Mouse (Mus musculus): Measurements from ENCODE around the gene Gga1.
"Not testable (repeated sequence)": the region's sequence is repeated elsewhere in the genome, so short reads cannot be mapped to it uniquely, and the experiment has no call there.

Gene Gga1

DNA sequence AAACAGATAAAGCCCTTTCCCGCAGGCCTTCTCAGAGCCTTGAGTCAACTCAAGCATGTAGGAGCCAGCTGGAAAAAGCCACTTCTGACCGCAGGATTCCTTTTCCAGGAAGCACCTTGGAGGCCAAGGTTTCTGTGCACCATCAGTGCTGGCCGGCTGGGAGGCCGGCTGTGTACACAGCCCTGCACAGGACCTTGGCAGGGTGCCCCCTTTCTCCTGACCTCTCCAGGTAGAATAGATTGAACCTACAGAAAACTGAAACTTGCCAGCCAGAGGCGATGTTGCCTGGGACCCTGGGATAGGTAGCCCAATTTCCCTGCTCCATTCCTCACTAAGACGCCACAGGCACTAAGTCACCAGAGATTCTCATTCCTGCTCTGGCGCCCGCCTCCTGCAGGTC, 31.1 kb upstream of the Gga1 start:
- no peak for DNase-seq

- DNase-seq: no peak
Observed at GRCm38 (mm10) chr15:78846352-78846751, 30.6 kb upstream of the Gga1 start.

- not testable (repeated sequence) for DNase-seq
Observed at GRCm38 (mm10) chr15:78846805-78847204, 30.2 kb upstream of the Gga1 start.

- DNase-seq: peak; percentile 70
Observed at GRCm38 (mm10) chr15:78848467-78848866, 28.5 kb upstream of the Gga1 start.

GRCm38 (mm10) chr15:78849485-78849884, 27.5 kb upstream of the Gga1 start:
- no peak for DNase-seq

- DNase-seq: no peak
Observed at GRCm38 (mm10) chr15:78850059-78850824, 26.7 kb upstream of the Gga1 start.

- DNase-seq: no peak
Observed at GRCm38 (mm10) chr15:78850944-78851343, 26.0 kb upstream of the Gga1 start.

DNA sequence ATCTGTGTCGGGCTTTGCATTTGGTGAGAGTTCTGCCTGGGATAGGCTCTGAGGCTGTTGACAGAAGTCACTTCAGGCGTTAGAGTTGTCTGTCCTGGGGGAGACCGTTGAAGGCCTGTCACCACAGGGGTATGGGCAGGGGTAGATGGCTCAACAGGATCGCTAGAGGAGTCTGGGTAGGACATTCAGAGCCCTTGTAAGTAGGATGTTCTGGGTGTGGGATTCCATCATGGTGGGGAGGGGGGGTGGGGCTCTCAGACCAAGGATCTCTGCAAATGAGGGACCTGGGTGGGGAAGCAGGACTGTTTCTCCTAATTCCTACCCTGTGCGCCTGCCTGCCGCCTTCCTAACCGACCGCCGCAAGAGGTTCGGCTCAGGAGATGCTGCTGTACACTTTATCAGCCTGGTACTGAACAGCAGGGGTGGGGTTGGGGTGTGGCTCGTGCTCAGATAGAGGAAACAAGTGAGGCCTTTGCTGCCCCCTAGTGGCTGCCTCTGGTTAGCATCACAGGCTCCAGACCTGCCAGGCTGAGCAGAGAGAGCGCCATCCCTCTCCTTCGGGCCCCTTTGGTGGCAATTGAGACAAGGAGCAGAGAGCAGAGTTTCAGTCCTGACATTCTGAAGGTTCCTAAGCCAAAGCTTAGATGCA, 25.4 kb upstream of the Gga1 start:
- DNase-seq: peak; percentile 80

DNA sequence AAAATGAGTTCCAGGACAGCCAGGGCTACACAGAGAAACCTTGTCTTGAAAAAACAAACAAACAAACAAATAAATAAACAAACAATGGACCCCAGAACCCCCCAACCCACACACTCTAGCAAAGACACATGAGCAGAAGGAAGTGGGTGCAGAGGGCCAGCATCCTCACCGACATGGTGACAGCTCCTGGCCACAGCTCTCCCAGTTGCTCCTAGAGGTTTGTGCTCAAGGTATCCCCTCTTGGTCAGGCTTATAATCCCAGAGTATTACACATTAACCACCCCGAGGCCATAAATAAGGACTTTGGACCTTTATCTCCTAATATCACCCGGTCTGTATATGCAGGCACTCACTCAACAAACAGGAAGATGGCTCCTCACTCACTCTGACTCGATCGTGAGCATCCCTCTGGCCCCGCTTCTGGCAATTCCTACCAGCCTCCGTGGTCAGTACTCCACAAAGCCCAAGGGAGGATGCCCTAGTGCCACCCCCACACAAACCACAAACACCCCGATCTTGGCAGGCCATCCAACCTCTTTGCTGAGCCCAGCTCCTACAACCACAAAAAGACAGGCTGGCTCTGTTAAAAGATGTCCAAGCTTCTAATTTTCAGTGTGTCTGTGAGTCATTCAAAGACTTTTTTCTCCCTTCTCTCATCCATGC, 21.6 kb upstream of the Gga1 start, which contains the start of gene Lgals2:
Gene Lgals2 (minus strand): TSS at position 227 of the 663 bp plus-strand sequence.
- no peak for DNase-seq

DNA sequence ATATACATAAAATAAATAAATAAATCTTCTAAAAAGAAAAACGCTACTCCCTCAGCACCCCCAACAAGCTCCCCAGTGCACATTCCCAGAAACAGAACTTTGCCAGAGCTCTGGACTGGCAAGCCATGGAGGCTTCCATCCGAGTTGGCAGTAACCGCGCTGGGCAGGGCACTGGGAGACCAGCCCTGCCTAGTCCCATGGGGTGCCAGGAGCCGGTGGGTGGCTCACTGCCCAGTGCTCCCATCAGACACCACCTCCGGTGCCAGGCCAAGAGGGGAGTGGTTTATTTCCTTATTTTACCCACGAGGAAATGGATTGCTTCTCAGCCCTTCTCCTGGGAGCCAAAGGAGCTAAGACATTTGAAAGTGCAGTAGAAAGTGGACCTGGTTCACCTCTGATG, 20.0 kb upstream of the Gga1 start:
- DNase-seq: no peak

DNA sequence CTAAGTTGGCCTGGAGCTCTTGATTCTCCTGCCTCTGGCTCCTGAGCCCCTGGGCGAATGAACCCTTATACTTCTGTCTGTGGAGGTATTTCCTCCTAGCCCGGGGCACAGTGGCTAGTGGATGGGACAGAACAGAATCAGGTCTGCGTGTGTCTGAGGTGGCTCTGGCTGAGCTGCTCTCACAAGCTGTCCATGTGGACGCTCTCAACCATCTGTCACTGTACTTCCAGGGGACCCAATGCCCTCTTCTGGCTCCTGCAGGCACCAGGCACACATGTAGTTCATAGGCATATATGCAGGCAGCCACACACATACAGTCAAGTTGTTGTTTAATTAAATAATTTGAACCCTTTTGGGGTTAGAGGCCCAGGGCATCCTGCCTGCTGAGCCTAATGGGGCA, 17.7 kb upstream of the Gga1 start:
- DNase-seq: no peak

- no peak for DNase-seq
Observed at GRCm38 (mm10) chr15:78859714-78860113, 17.3 kb upstream of the Gga1 start.

DNA sequence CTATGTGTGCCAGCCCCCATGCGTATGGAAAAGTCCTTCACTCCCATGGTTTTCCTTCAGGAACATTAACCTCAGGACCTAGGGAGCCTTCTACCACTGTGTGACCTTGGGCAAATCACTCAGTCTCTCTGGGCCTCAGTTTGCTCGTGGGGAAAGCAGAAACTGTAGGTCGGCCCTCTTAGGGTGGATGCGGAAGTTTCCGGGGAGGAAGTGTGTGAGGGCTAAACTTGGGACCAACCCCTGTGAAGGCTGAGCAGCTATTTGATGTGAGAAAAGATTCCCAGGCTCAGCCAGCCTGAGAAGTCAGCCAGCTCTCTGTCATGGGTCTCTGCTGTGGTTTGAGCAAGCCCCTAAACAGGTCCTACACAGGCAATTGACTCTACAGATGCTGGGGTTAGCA, 14.7 kb upstream of the Gga1 start:
- no peak for DNase-seq

- no peak for DNase-seq
Observed at GRCm38 (mm10) chr15:78863154-78863553, 13.8 kb upstream of the Gga1 start.

DNA sequence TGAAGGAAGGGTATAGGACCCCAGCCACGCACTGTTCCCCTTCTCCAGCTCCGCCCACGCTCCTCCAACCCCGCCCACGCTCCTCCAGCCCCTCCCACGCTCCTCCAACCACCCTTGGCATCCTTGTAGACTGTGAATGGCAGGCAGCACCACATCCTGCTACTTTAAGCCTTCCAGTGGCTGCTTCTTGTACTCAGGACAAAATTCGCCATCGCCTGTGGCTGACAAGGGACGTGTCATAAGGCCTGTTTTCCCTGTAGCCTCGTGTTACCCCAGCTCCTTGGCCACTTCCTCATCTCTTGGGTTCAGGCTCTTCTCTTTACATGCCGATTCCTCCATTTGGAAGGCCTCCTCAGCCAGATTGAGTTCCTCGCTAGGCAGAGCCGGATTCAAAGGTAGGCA, 13.1 kb upstream of the Gga1 start:
- DNase-seq: no peak

- no peak for DNase-seq
Observed at GRCm38 (mm10) chr15:78868398-78868797, 8.6 kb upstream of the Gga1 start.

DNA sequence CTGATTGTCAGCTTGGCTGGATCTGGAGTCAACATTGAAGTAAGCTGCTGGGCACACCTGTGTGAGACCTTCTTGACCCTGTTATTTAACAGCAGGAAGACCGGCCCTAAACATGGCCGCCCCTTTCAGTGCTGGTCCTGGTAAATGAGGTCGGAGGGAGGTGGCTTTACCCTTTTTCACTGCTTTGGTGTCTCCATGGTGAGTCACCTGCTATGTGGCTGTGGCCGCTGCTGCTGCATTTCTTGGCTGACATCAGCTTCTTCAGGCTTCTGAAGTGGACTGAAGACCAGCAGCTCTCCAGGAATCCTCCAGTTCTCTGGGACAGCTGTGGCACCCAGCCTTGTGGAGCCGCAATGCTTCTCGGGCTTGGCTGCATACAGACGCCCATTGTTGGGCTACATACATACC, 8.2 kb upstream of the Gga1 start:
- DNase-seq: no peak

DNA sequence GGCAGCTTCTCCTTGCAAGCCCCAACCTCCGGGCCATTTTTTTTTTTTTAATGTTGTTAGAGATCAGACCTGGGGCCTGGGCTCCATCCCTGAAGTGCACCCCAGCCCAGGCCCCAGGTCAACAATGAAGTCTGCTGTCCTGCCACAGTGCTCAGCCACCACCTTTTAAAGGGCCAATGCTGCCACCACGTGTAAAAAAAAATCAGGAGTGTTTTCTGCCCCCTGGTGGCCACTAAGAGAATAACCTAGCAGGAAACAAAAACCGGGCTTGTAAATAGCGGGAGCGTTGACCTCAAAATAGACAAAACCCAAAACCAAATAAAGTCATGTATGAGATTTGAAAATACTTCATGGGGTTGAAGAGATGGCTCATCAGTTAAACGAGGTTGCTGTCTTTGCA, 7.2 kb upstream of the Gga1 start:
- no peak for DNase-seq

DNA sequence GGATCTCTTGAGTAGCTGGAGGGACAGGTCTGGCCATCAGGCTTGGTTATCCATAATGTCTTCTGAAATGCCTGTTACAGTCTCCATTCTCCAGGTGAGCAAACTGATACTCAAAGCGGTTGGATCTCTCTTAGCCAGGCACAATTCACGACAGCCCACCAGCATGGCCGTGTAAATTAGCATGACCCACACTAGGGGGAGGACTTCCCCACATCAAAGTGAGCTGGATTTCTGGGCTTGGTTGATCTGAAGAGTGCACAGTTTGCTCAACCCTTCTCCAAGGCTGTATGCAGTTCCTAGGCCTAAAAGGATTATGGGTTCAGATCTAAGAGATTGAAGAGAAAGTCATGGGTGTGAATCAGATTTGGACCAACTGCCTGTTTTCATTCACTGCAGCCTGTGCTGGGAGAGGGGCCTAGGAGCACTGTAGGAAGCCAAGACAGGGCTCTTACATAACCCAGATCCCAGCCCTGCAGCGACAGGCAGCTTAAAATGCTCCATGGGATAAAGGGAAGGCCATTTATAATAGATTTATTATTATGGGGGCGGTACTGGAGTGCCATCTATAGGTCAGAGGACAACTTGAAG, 4.9 kb upstream of the Gga1 start:
- DNase-seq: no peak

DNA sequence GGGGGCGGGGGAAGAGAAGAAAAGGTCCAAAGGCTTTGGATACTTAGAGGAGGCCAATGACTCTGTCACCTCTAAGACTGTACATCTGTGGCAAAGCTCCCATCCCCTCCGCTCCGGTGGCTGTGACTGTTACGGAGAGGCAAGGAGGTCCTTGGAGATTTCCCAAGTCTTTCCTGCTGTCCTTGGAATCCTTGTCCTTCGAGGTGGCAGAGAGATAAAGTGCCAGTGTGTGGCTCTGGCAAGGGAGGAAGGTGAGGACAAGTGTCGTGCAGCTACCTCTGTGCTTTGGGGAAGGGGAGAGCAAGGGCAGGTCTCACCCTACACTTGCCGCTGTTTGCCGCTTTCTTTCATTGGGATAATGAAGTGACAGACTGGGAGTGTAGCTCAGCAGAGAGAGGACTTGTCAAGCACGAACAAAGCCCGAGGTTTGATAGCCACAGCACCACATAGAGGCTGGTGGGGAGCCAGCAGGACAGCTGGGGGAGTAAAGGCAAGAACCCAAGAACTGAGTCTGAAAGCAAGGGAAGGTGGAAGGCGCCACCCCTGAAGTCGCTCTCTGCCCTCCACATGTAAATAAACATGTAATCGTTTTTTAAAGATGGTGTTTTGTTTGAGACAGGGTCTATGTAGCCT, 3.1 kb upstream of the Gga1 start:
- DNase-seq: no peak

- no peak for DNase-seq
Observed at GRCm38 (mm10) chr15:78874989-78875388, 2.0 kb upstream of the Gga1 start.

- no peak for DNase-seq
Observed at GRCm38 (mm10) chr15:78875537-78875936, 1.5 kb upstream of the Gga1 start.

- DNase-seq: peak; percentile 70
Observed at GRCm38 (mm10) chr15:78876258-78876696, 713 bp upstream of the Gga1 start.
